Mouse (Mus musculus): Measurements from ENCODE around the gene Zfpl1. TPM values are rescaled to one million over a fixed set of nuclear protein-coding genes. Genes with fewer than 3 reads are reported as not detected.

The Zfpl1 gene
- total RNA-seq, 2 experiments from 2014 or later: 36.5 to 37.2 TPM

DNA sequence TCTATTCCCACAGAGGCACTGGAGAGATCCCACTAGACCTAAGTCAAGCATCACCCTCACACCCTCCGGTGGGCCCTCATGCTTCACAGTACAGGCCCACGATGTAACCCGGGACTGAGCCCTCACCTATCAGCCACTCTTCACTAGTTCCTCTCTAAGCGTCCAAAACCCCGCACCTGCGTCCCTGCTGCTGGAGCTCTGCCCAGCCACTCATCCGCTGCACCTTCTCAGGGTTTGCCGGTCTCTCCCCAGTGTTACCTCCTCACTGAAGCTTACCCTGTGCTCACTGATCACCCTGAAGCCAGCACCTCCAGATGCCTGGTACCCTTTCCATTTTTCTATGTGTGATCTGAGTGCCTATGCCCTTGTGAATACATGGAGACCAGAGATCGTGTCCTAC lies 42.5 kb downstream of the Zfpl1 start:
- intact Hi-C loops (cut with DNase I): loop anchor here (5.0 kb wide), 1 partner anchor 120 kb away; the partner anchor contains the start of gene Cdc42ep2
- no peak for DNase-seq (ENCODE audit: low spot score in 2 of 2)

DNA sequence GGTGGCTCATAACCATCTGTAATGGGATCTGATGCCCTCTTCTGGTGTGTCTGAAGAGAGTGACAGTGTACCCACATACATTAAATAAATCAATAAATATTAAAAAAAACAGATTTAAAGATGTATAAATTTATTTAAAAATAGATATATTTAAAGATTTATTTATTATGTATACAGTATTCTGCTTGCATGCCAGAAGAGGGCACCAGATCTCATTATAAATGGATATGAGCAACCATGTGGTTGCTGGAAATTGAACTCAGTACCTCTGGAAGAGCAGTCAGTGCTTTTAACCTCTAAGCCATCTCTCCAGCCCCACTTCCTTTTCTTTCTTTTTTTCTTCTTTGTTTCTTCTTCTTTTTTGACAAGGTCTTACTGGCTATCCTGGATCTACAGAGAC lies 44.8 kb downstream of the Zfpl1 start:
- intact Hi-C loops (cut with DNase I): loop anchor here (5.0 kb wide), 1 partner anchor 118 kb away; the partner anchor contains the start of gene Cdc42ep2
- no peak for DNase-seq (ENCODE audit: low spot score in 2 of 2)

DNA sequence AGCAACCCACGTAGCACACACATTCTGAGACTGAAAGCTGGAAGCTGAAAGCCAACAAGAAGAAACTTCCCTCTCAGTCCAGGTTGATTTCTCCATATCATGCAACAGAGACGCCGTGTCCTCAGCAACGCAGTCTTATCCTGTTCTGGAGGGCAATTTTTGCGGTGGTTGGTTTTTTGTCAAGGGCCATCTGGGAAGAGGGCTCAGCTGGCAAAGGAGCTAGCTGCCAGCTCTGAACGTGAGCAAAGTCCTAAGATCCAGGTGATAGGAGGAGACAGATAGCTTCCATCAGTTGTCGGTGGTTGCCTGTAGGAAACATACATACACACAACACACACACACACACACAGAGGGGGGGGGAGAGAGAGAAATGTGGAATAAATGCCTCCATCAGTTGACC lies 46.4 kb downstream of the Zfpl1 start:
- DNase-seq (ENCODE audit: low spot score in 2 of 2): no peak
- intact Hi-C loops (cut with DNase I): no loop called here

DNA sequence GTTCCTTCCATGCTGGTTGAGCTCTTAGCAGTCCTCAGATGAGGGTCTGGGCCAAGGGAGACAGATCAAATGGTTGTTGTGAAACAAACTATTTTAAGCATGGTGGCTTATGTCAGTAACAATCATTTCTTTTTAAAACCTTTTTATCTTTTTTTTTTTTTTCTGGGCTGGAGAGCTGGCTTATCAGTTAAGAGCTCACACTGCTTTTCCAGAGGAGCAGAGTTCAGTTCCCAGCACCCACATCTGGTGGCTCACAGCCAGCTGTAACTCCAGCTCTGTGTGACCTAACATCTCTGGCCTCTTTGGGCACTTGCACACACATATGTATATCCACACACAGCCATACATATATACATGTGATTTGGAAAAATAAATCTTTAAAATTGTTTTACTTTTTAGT lies 47.1 kb downstream of the Zfpl1 start:
- no peak for DNase-seq (ENCODE audit: low spot score in 2 of 2)
- intact Hi-C loops (cut with DNase I): no loop called here

DNA sequence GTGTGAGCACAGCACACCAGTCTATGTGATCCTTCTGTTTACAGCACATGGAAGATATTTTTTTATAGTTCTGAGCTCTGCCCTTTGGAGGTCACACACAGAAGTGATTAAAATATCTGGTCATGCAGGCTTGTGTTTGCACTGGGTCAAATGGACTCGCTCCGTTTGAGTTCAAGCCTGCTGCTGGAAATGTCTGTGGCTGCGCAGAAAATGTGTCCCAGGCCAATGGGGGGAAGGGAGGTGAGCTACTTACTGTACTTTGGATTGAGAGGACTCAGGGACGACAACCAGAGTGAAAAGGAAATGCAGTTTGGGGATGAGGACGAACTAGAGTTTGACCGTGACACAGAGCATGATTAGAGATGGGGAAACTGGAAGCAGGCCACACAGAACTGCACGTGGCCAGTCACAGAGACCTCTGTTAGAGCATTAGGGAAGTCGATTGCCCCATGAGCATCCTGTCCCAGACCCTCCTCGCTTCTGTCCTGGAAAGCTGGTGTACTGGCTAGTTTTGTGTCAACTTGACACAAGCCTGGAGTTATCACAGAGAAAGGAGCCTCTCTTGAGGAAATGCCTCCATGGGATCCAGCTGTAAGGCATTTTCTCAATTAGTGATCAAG lies 48.7 kb downstream of the Zfpl1 start:
- intact Hi-C loops (cut with DNase I): no loop called here
- no peak for DNase-seq (ENCODE audit: low spot score in 2 of 2)

Small RNA genes within 50 kb of the gene (microRNA-seq; reads per million reads assigned to microRNA genes)
- 4.4 to 4.5 reads per million in 2 experiments for gene Mir6988

Other genes starting within 250 kb of the Zfpl1 start
- 10 to 100 TPM in 1 of 2 experiments, 1 to 10 TPM in 1; 9.5 to 14.6 TPM for gene Frmd8, start 209.7 kb downstream of the Zfpl1 start, total RNA-seq (2021)
- gene Slc25a45, start 207.1 kb downstream of the Zfpl1 start, total RNA-seq (2021): 1 to 10 TPM; 2.5 to 3.0 TPM
- gene Tigd3, start 190.8 kb downstream of the Zfpl1 start, total RNA-seq (2021): 1 to 10 TPM; 4.5 to 5.5 TPM
- 10 to 100 TPM; 84.1 to 96.1 TPM for gene Dpf2, start 171.9 kb downstream of the Zfpl1 start, total RNA-seq (2021)
- gene Cdc42ep2, start 160.1 kb downstream of the Zfpl1 start, total RNA-seq (2021): 1 to 10 TPM; 6.2 to 6.6 TPM
- gene Pola2, start 120.8 kb downstream of the Zfpl1 start, total RNA-seq (2021): 1 to 10 TPM; 3.8 to 5.6 TPM
- not detected for gene Slc22a20, start 98.8 kb downstream of the Zfpl1 start, total RNA-seq (2021)
- gene Capn1, start 69.1 kb downstream of the Zfpl1 start, total RNA-seq (2021): 10 to 100 TPM; 17.5 to 18.5 TPM
- 10 to 100 TPM; 45.4 to 49.5 TPM for gene Syvn1, start 38.4 kb downstream of the Zfpl1 start, total RNA-seq (2021)
- 10 to 100 TPM; 45.1 to 47.0 TPM for gene Mrpl49, start 27.2 kb downstream of the Zfpl1 start, total RNA-seq (2021)
- 100 to 1,000 TPM; 593 to 625 TPM for gene Fau, start 27.1 kb downstream of the Zfpl1 start, total RNA-seq (2021)
- 10 to 100 TPM; 33.4 to 38.1 TPM for gene Znhit2, start 23.8 kb downstream of the Zfpl1 start, total RNA-seq (2021)
- gene Tm7sf2, start 16.6 kb downstream of the Zfpl1 start, total RNA-seq (2021): 10 to 100 TPM; 24.9 to 25.2 TPM
- 10 to 100 TPM; 71.9 to 77.6 TPM for gene Vps51, start 7.7 kb downstream of the Zfpl1 start, total RNA-seq (2021)
- not detected for gene Tmem262, start 4.9 kb downstream of the Zfpl1 start, total RNA-seq (2021)
- under 1 TPM; 0.53 to 0.55 TPM for gene Gm28374, start 2.7 kb downstream of the Zfpl1 start, total RNA-seq (2021)
- gene Cdca5, start within 50 bp of the Zfpl1 start, total RNA-seq (2021): under 1 TPM; 0.18 to 0.34 TPM
- not detected for gene AC131692.1, start 9.5 kb upstream of the Zfpl1 start, total RNA-seq (2021)
- gene Naaladl1, start 20.8 kb upstream of the Zfpl1 start, total RNA-seq (2021): under 1 TPM in 1 of 2 experiments, not detected in 1; 0.21 TPM
- gene Sac3d1, start 33.7 kb upstream of the Zfpl1 start, total RNA-seq (2021): 10 to 100 TPM; 23.7 to 25.0 TPM
- 10 to 100 TPM; 36.2 to 43.6 TPM for gene Snx15, start 43.3 kb upstream of the Zfpl1 start, total RNA-seq (2021)
- under 1 TPM in 1 of 2 experiments, not detected in 1; 0.71 TPM for gene Batf2, start 56.0 kb upstream of the Zfpl1 start, total RNA-seq (2021)
- gene Arl2, start 56.6 kb upstream of the Zfpl1 start, total RNA-seq (2021): 10 to 100 TPM; 71.5 to 76.8 TPM
- gene Majin, start 99.4 kb upstream of the Zfpl1 start, total RNA-seq (2021): under 1 TPM in 1 of 2 experiments, not detected in 1; 0.53 TPM
- not detected for gene Gpha2, start 141.4 kb upstream of the Zfpl1 start, total RNA-seq (2021)
- 100 to 1,000 TPM; 153 to 165 TPM for gene Ppp2r5b, start 150.9 kb upstream of the Zfpl1 start, total RNA-seq (2021)
- gene Atg2a, start 156.7 kb upstream of the Zfpl1 start, total RNA-seq (2021): 10 to 100 TPM; 33.1 to 35.6 TPM
- gene Ehd1, start 191.8 kb upstream of the Zfpl1 start, total RNA-seq (2021): 10 to 100 TPM; 35.9 to 40.3 TPM
- gene Cdc42bpg, start 221.5 kb upstream of the Zfpl1 start, total RNA-seq (2021): 1 to 10 TPM; 2.7 to 2.9 TPM